Mouse (Mus musculus) CH12.LX (cell line): Measurements from ENCODE around the gene Ajm1. TPM values are rescaled to one million over a fixed set of nuclear protein-coding genes. Genes with fewer than 3 reads are reported as not detected.

Source experiments
- DNase-seq: peaks from one replicate; pipeline ENCODE4 v3.0.0-alpha.2; 2013; ENCODE audit errors: extremely low read depth
- H3K27ac ChIP-seq: 2 replicates; pipeline ENCODE4 v1.5.1; 2012; ENCODE audit warnings: low read depth, mild to moderate bottlenecking, control low read depth, moderate library complexity; ENCODE audit not compliant: insufficient read depth
- H3K27me3 ChIP-seq: replicated peaks from 2 replicates; pipeline ENCODE3; 2012; ENCODE audit warnings: inconsistent platforms
- H3K36me3 ChIP-seq, 2 experiments: replicated peaks in 1 of 2; 2 replicates each; pipeline versions ENCODE3 to v1.6.1; 2012; ENCODE audit warnings: inconsistent platforms in 1 of 2, low read length in 1 of 2, mild to moderate bottlenecking in 1 of 2, mixed read lengths in 1 of 2, moderate library complexity in 1 of 2; ENCODE audit not compliant: control insufficient read depth in 1 of 2, insufficient read depth in 1 of 2
- H3K4me1 ChIP-seq, 2 experiments: 2 replicates each; pipeline ENCODE4 v1.6.1; 2012; ENCODE audit warnings: inconsistent platforms in 1 of 2, moderate library complexity in 1 of 2; ENCODE audit not compliant: insufficient read depth in 2 of 2, control insufficient read depth in 1 of 2
- H3K4me2 ChIP-seq: 2 replicates; pipeline ENCODE4 v1.6.1; 2012; ENCODE audit warnings: low read depth, mild to moderate bottlenecking, control low read depth; ENCODE audit not compliant: poor library complexity, insufficient read depth, severe bottlenecking
- H3K4me3 ChIP-seq, 3 experiments: fragments of 150-350 bp in 1 of 3; sonication (generic) in 1 of 3; replicated peaks in 1 of 3; 2 replicates each; pipeline versions ENCODE3 to v1.5.1; 2011 to 2012; ENCODE audit warnings: low read depth in 2 of 3, low read length in 2 of 3, mild to moderate bottlenecking in 2 of 3, moderate library complexity in 2 of 3, control low read depth in 1 of 3, improper control_type of control experiment in 1 of 3, inconsistent platforms in 1 of 3, mixed read lengths in 1 of 3; ENCODE audit not compliant: poor library complexity in 1 of 3
- H3K79me2 ChIP-seq: replicated peaks from 2 replicates; pipeline ENCODE4 v1.6.1; 2012; ENCODE audit warnings: mild to moderate bottlenecking, moderate library complexity; ENCODE audit not compliant: control insufficient read depth, poor library complexity, insufficient read depth, severe bottlenecking; ENCODE audit errors: extremely low read depth
- H3K9ac ChIP-seq: 2 replicates; pipeline ENCODE4 v1.6.1; 2012; ENCODE audit warnings: low read depth, mild to moderate bottlenecking, control low read depth, moderate library complexity; ENCODE audit not compliant: insufficient read depth
- H3K9me3 ChIP-seq: replicated peaks from 2 replicates; pipeline ENCODE3; 2012; ENCODE audit warnings: low read length, inconsistent platforms, mixed read lengths
- CHD1 ChIP-seq: IDR thresholded peaks from 2 replicates; pipeline ENCODE4 v1.6.1; 2012; ENCODE audit warnings: low read depth, low read length, improper control_type of control experiment, inconsistent platforms
- E2F4 ChIP-seq: IDR thresholded peaks from 2 replicates; pipeline ENCODE4 v1.6.1; 2011; ENCODE audit warnings: low read depth, low read length, improper control_type of control experiment; ENCODE audit not compliant: insufficient replicate concordance
- ELF1 ChIP-seq: IDR thresholded peaks from 2 replicates; pipeline ENCODE4 v1.6.1; 2014; ENCODE audit warnings: low read depth, mild to moderate bottlenecking, inconsistent platforms, low read length, improper control_type of control experiment
- EP300 ChIP-seq: IDR thresholded peaks from 2 replicates; pipeline ENCODE4 v1.6.1; 2011; ENCODE audit warnings: low read length, improper control_type of control experiment
- ETS1 ChIP-seq: conservative IDR thresholded peaks from 2 replicates; pipeline ENCODE4 v1.6.1; 2012; ENCODE audit warnings: low read depth, mild to moderate bottlenecking, inconsistent platforms, low read length, improper control_type of control experiment, moderate library complexity
- GABPA ChIP-seq: IDR thresholded peaks from 2 replicates; pipeline ENCODE4 v1.6.1; 2012; ENCODE audit warnings: low read depth, low read length, improper control_type of control experiment, inconsistent platforms; ENCODE audit not compliant: insufficient replicate concordance
- IRF4 ChIP-seq: IDR thresholded peaks from 2 replicates; pipeline ENCODE4 v1.6.1; 2014; ENCODE audit warnings: low read depth, mild to moderate bottlenecking, inconsistent platforms, low read length, improper control_type of control experiment
- JUN ChIP-seq: IDR thresholded peaks from 2 replicates; pipeline ENCODE4 v1.6.1; 2011; ENCODE audit warnings: low read depth, mild to moderate bottlenecking, low read length, improper control_type of control experiment, moderate library complexity; ENCODE audit not compliant: insufficient read depth
- JUND ChIP-seq: conservative IDR thresholded peaks from 2 replicates; pipeline ENCODE4 v1.6.1; 2011; ENCODE audit warnings: low read depth, low read length, improper control_type of control experiment
- KAT2A ChIP-seq: IDR thresholded peaks from 2 replicates; pipeline ENCODE4 v1.6.1; 2012; ENCODE audit warnings: low read length, improper control_type of control experiment, inconsistent platforms; ENCODE audit not compliant: insufficient replicate concordance
- MAFK ChIP-seq: IDR thresholded peaks from 2 replicates; pipeline ENCODE4 v1.6.1; 2011; ENCODE audit warnings: low read length, improper control_type of control experiment; ENCODE audit not compliant: insufficient replicate concordance
- MAX ChIP-seq: IDR thresholded peaks from 2 replicates; pipeline ENCODE4 v1.6.1; 2011; ENCODE audit warnings: low read length, improper control_type of control experiment
- MEF2A ChIP-seq: IDR thresholded peaks from 2 replicates; pipeline ENCODE4 v1.6.1; 2014; ENCODE audit warnings: low read depth, mild to moderate bottlenecking, inconsistent platforms, low read length, improper control_type of control experiment, borderline replicate concordance
- MXI1 ChIP-seq: IDR thresholded peaks from 2 replicates; pipeline ENCODE4 v1.6.1; 2011; ENCODE audit warnings: mild to moderate bottlenecking, low read depth, low read length, improper control_type of control experiment
- MYC ChIP-seq: IDR thresholded peaks from 2 replicates; pipeline ENCODE4 v1.6.1; 2011; ENCODE audit warnings: low read depth, mild to moderate bottlenecking, improper control_type of control experiment, low read length
- NELFE ChIP-seq: IDR thresholded peaks from 2 replicates; pipeline ENCODE4 v1.6.1; 2011; ENCODE audit warnings: low read depth, low read length, improper control_type of control experiment
- NRF1 ChIP-seq: IDR thresholded peaks from 2 replicates; pipeline ENCODE4 v1.6.1; 2014; ENCODE audit warnings: low read depth, mild to moderate bottlenecking, inconsistent platforms, low read length, improper control_type of control experiment, moderate library complexity
- PAX5 ChIP-seq: IDR thresholded peaks from 2 replicates; pipeline ENCODE4 v1.6.1; 2012; ENCODE audit warnings: low read length, inconsistent platforms, mixed read lengths
- POLR2A ChIP-seq: IDR thresholded peaks from 2 replicates; pipeline ENCODE4 v1.6.1; 2011; ENCODE audit warnings: low read depth, mild to moderate bottlenecking, improper control_type of control experiment, low read length
- POLR2AphosphoS2 ChIP-seq: IDR thresholded peaks from 2 replicates; pipeline ENCODE4 v1.6.1; 2011; ENCODE audit warnings: low read depth, low read length, improper control_type of control experiment
- RAD21 ChIP-seq: IDR thresholded peaks from 2 replicates; pipeline ENCODE4 v1.6.1; 2011; ENCODE audit warnings: low read depth, mild to moderate bottlenecking, low read length, improper control_type of control experiment, moderate library complexity
- RCOR1 ChIP-seq: conservative IDR thresholded peaks from 2 replicates; pipeline ENCODE4 v1.6.1; 2012; ENCODE audit warnings: low read depth, mild to moderate bottlenecking, inconsistent platforms, low read length, improper control_type of control experiment
- SMC3 ChIP-seq: IDR thresholded peaks from 2 replicates; pipeline ENCODE4 v1.6.1; 2011; ENCODE audit warnings: low read depth, low read length, improper control_type of control experiment
- TBP ChIP-seq: conservative IDR thresholded peaks from 2 replicates; pipeline ENCODE4 v1.6.1; 2011; ENCODE audit warnings: low read depth, low read length, improper control_type of control experiment
- UBTF ChIP-seq: IDR thresholded peaks from 2 replicates; pipeline ENCODE4 v1.6.1; 2012; ENCODE audit warnings: low read depth, mild to moderate bottlenecking, inconsistent platforms, low read length, improper control_type of control experiment, moderate library complexity
- USF1 ChIP-seq: IDR thresholded peaks from 2 replicates; pipeline ENCODE4 v1.6.1; 2014; ENCODE audit warnings: low read depth, mild to moderate bottlenecking, inconsistent platforms, low read length, improper control_type of control experiment
- USF2 ChIP-seq: conservative IDR thresholded peaks from 2 replicates; pipeline ENCODE4 v1.6.1; 2011; ENCODE audit warnings: low read depth, low read length, improper control_type of control experiment
- ZC3H11A ChIP-seq: IDR thresholded peaks from 2 replicates; pipeline ENCODE4 v1.6.1; 2012; ENCODE audit warnings: low read depth, mild to moderate bottlenecking, inconsistent platforms, low read length, improper control_type of control experiment
- ZKSCAN1 ChIP-seq: IDR thresholded peaks from 2 replicates; pipeline ENCODE4 v1.6.1; 2012; ENCODE audit warnings: low read depth, inconsistent platforms, low read length, improper control_type of control experiment, borderline replicate concordance
- ZMIZ1 ChIP-seq: IDR thresholded peaks from 2 replicates; pipeline ENCODE4 v1.6.1; 2012; ENCODE audit warnings: low read depth, mild to moderate bottlenecking, inconsistent platforms, low read length, improper control_type of control experiment
- dilution Hi-C: fragments of 300-500 bp; cut with MboI; formaldehyde crosslinking; loops from 2 replicates; pipeline ENCODE4 v1.14.3; 2020; ENCODE audit warnings: low sequenced_read_pairs; ENCODE audit not compliant: extremely low pct_unique_long_range_greater_than_20kb, extremely low pct_ligation_motif_present
- in situ Hi-C: fragments of 300-500 bp; cut with MboI; formaldehyde crosslinking; loops from 3 replicates; pipeline ENCODE4 v1.14.3; 2019; ENCODE audit warnings: low sequenced_read_pairs, low pct_ligation_motif_present, low pct_unique_long_range_greater_than_20kb, mixed read lengths
- polyA plus RNA-seq: library from polyadenylated mRNA; unstranded; fragments of >175 nt; gene quantifications from 2 replicates; pipeline ENCODE4 v1.2.1, GENCODE M21; 2012; ENCODE audit warnings: low read depth; ENCODE audit not compliant: insufficient read length
- total RNA-seq, 2 experiments: library from RNA; depleted of rRNA; stranded (reverse); fragments of 300-350 nt in 1 of 2; fragments of >200 nt in 1 of 2; gene quantifications; 2 replicates each; pipeline ENCODE4 v1.2.3; 2012 to 2014

Gene Ajm1
- total and polyA plus RNA-seq, 3 experiments = 0.31 to 1.4 (median 1.4) TPM

DNA sequence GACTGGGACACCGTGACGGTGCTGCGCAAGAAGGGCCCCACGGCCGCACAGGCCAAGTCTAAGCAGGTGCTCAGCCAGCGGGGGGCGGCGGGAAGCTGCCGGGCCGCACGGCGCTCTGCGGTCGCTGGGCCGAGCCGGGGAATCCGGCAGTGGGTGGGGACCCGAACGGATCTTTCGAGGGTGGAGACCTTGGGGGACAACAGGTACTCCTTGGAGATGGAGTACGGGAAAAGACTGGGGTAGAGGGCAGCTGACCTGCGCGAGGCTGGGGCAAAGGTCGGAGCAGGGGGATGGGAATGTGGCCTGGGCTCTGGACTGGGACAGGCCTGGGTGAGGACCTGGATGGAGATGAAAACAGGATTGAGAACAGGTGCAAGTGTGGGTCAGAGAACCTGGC is 23.6 kb downstream of the Ajm1 start:
- Histone ChIP-seq H3K9me3 (no peaks in the 10 kb centered on the region), H3K9ac (peak overlapping the region; percentile 90), H3K4me1 (peaks cover 13 to 24% of the 10 kb centered on the region in 2 experiments), H3K79me2 (peaks cover 25% of the 10 kb centered on the region), H3K4me2 (peak overlapping the region; percentile 69; the same call in 1 of the 2 replicates), H3K27me3 (no peaks in the 10 kb centered on the region), H3K4me3 (peak overlapping the region; percentile 64 to 96 (median 91)), H3K36me3 (peaks cover 33 to 38% of the 10 kb centered on the region in 2 experiments), H3K27ac (peak overlapping the region; percentile 40; the same call in 1 of the 2 replicates)
- dilution Hi-C loops (no loop called here), in situ Hi-C loops (loop anchor here (10.0 kb wide), 1 partner anchor 133 kb away; the partner anchor contains the start of genes Abca2 and Fut7)
- TF ChIP-seq MEF2A (no peak), UBTF (no peak), NRF1 (no peak), PAX5 (no peak), USF1 (no peak), CHD1 (no peak), SMC3 (no peak), IRF4 (no peak), EP300 (no peak), ETS1 (no peak), ELF1 (no peak), E2F4 (no peak), MAX (no peak), RAD21 (no peak), POLR2AphosphoS2 (no peak; the same call in 1 of the 2 replicates), USF2 (no peak), GABPA (no peak), ZKSCAN1 (no peak), ZC3H11A (no peak), POLR2A (no peak)
- DNase-seq = no peak

DNA sequence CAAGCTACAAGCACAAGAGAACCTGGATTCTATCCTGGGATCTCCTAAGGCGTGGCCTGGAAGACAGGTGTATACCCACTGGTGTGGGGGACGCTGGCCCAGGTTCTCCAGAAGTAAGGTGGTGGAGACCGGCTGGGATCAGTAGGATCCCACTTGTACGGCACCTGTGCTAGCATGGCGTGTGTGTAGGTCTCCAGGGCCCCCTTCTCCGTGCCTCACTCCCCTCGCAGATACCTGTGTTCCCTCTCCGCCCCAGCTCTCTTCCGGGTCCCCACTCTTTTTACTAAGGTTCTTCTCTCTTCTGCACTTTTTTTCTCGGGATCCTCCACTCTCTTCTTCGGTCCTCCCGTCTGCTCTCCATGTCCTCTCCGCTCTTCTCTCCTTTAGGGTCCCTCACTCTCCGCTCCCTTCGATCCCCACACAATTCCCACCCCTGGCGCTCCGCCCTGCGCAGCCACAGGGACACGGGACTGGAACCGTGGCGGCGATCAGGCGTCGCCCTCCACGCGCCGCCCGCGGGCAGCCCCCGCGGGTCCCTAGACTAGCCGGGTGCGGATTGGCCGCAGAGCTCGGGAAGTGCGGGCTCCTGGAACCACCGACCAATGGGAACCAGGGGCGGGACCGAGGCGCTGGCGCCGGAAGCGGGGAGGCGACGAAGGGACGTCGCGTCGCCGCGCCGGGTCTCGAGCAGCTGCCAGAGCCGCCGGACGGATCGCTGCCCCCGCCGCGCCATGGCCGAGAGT is 24.2 kb downstream of the Ajm1 start, which contains the start of gene Edf1:
Edf1 (plus strand) TSS at position 627 of the 743 bp plus-strand sequence.
- Histone ChIP-seq H3K9me3 (no peaks in the 10 kb centered on the region), H3K27me3 (no peaks in the 10 kb centered on the region), H3K9ac (peak within 1 kb of the TSS; percentile 97), H3K4me3 (peak within 1 kb of the TSS; percentile 64 to 96 (median 91)), H3K4me2 (peak within 1 kb of the TSS; percentile 81), H3K4me1 (peaks cover 15 to 30% of the 10 kb centered on the region in 2 experiments), H3K36me3 (peaks cover 28 to 33% of the 10 kb centered on the region in 2 experiments), H3K27ac (peak within 1 kb of the TSS; percentile 40; the same call in 1 of the 2 replicates), H3K79me2 (peaks cover 25% of the 10 kb centered on the region)
- dilution Hi-C loops (no loop called here), in situ Hi-C loops (loop anchor here (10.0 kb wide), 1 partner anchor 133 kb away; the partner anchor contains the start of genes Abca2 and Fut7)
- DNase-seq = peak; percentile 82
- TF ChIP-seq ETS1 (peak; percentile 23; the same call in 1 of the 2 replicates), NELFE (peak; percentile 96), SMC3 (no peak), RCOR1 (peak; percentile 30; the same call in 1 of the 2 replicates), JUN (no peak), KAT2A (0 out of 2 replicates have a peak, but pooled peaks have one; percentile 0), MXI1 (peak; percentile 90), ZKSCAN1 (no peak; the same call in 1 of the 2 replicates), EP300 (no peak), MYC (no peak), CHD1 (0 out of 2 replicates have a peak, but pooled peaks have one; percentile 18), RAD21 (no peak), JUND (no peak), ZMIZ1 (peak; percentile 91), TBP (0 out of 2 replicates have a peak, but pooled peaks have one; percentile 39), MAFK (no peak)
